Mouse (Mus musculus) cortical plate, adult 2 months (tissue): ENCODE measurements around the gene 3100002H09Rik.

ENCODE experiments used
- CTCF ChIP-seq: fragments of 200-500 bp; IDR thresholded peaks from 2 replicates; pipeline ENCODE4 v1.5.1; 2011; ENCODE audit warnings: mild to moderate bottlenecking, control low read depth, low read length; ENCODE audit not compliant: insufficient read depth; ENCODE audit errors: extremely low read depth
- POLR2A ChIP-seq: fragments of 200-500 bp; IDR thresholded peaks from 2 replicates; pipeline ENCODE4 v1.6.1; 2011; ENCODE audit warnings: mild to moderate bottlenecking, low read length, control low read depth; ENCODE audit not compliant: insufficient read depth; ENCODE audit errors: extremely low read depth

DNA sequence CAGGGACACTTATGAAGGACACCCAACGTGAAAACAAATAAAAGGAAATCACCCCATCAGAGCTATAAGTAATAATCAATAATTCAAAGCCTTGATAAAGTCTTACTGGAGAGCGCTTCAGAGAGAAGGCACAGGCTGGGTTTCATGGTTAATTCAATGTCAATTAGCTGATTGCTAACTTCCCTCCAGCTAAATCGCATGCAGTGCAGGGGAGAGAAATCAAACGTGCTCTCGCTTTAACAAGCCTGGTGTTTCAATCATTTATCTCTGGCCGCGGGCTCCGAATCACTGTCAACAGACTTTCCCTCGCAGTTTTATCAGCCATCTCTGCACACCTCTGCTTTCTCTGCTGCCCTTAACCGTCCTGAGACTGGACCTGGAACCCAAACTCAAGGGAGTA is 22.3 kb upstream of the 3100002H09Rik start:
- TF ChIP-seq POLR2A (no peak), CTCF (no peak)
